ENCODE assay signal across 20 mouse cellular contexts in the genomic region with DNA sequence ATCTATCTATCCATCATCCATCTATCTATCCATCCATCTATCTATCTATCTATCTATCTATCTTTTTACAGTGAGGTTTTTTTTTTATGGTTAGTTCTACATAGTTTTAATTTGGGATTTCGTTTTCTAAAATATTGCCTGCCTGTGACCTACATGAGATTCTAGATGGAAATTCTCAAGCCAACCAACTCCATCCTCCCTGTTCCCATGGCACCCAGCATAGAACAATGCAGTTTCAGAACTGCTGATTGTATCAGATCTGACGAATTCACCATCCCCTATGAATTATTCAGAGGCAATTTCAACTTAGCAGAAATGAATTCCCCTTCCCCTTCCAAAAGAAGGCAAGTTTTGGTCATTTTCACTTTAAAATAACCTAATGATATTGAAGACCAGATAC.
DNase-seq lines count a peak whose midpoint lies in the region; ATAC-seq and TF ChIP-seq lines count a peak whose summit lies in the region.
"Had no signal": no experiment of that assay in that cellular context is flagged by ENCODE, and none has a peak within 500 bp of the region (broad histone marks: within the 10 kb centered on the region; RNA-seq: fewer than 3 reads in every experiment).

No protein-coding gene starts in this region.

- H3K27ac ChIP-seq in hindbrain, postnatal 0 days = no peak overlapping the region
- no peak overlapping the region for H3K27ac ChIP-seq in hindbrain, embryonic 10.5 days
- no peak overlapping the region for H3K27ac ChIP-seq in midbrain, embryonic 14.5 days (replicated peaks; ENCODE audit: low read depth, low read length)
- no peak overlapping the region for H3K27ac ChIP-seq in midbrain, embryonic 15.5 days
- H3K27ac ChIP-seq: embryonic facial prominence, embryonic 13.5 days; embryonic facial prominence, embryonic 15.5 days; forebrain, embryonic 10.5 days; forebrain, embryonic 12.5 days had no signal

- peak; percentile 19 for DNase-seq in hindbrain, postnatal 0 days (ENCODE audit: low spot score)
- no peak for DNase-seq in hindbrain, embryonic 10.5 days (ENCODE audit: low spot score)
- peak; percentile 27 for DNase-seq in midbrain, embryonic 14.5 days
- DNase-seq: adrenal gland, adult 2 months; adrenal gland, postnatal 10 days; adrenal gland, postnatal 25 days; cerebellum, adult 11 months; cerebellum, adult 18-20 months; cerebellum, adult 8-10 months; cerebellum, adult 9-11 months; cerebellum, postnatal 14 days; cerebellum, postnatal 36 days; embryo, embryonic 11 days had no signal

- no peak for ATAC-seq in hindbrain, postnatal 0 days
- ATAC-seq in midbrain, embryonic 14.5 days (ENCODE audit: low FRiP score, low TSS enrichment) = no peak
- no peak for ATAC-seq in midbrain, embryonic 15.5 days (replicated peaks)
- ATAC-seq: forebrain, embryonic 14.5 days had no signal

- H3K27me3 ChIP-seq in hindbrain, postnatal 0 days (ENCODE audit: insufficient read depth, low read length) = no peaks in the 10 kb centered on the region
- no peaks in the 10 kb centered on the region for H3K27me3 ChIP-seq in hindbrain, embryonic 10.5 days (ENCODE audit: insufficient read depth, poor library complexity, severe bottlenecking)
- no peaks in the 10 kb centered on the region for H3K27me3 ChIP-seq in midbrain, embryonic 14.5 days (ENCODE audit: control insufficient read depth, insufficient read depth, low read length)
- H3K27me3 ChIP-seq in midbrain, embryonic 15.5 days (replicated peaks) = no peaks in the 10 kb centered on the region
- H3K27me3 ChIP-seq: embryonic facial prominence, embryonic 13.5 days; embryonic facial prominence, embryonic 15.5 days; forebrain, embryonic 12.5 days had no signal

- 35% methylated on average over 2 of the region's 2 CpGs for WGBS in hindbrain, postnatal 0 days
- 60% methylated on average over 2 of the region's 2 CpGs for WGBS in hindbrain, embryonic 10.5 days
- 33% methylated on average over 2 of the region's 2 CpGs for WGBS in midbrain, embryonic 14.5 days
- 46% methylated on average over 2 of the region's 2 CpGs for WGBS in midbrain, embryonic 15.5 days

- H3K4me1 ChIP-seq in hindbrain, postnatal 0 days (ENCODE audit: insufficient read depth, low read length) = no peaks in the 10 kb centered on the region
- no peaks in the 10 kb centered on the region for H3K4me1 ChIP-seq in hindbrain, embryonic 10.5 days (replicated peaks)
- no peaks in the 10 kb centered on the region for H3K4me1 ChIP-seq in midbrain, embryonic 14.5 days (ENCODE audit: control insufficient read depth, insufficient read depth, low read length)
- H3K4me1 ChIP-seq in midbrain, embryonic 15.5 days = no peaks in the 10 kb centered on the region
- H3K4me1 ChIP-seq: embryonic facial prominence, embryonic 13.5 days; embryonic facial prominence, embryonic 15.5 days; forebrain, embryonic 10.5 days; forebrain, embryonic 12.5 days had no signal

- no peak overlapping the region for H3K4me3 ChIP-seq in hindbrain, postnatal 0 days (ENCODE audit: low read length)
- H3K4me3 ChIP-seq in hindbrain, embryonic 10.5 days = no peak overlapping the region
- no peak overlapping the region for H3K4me3 ChIP-seq in midbrain, embryonic 14.5 days (replicated peaks; ENCODE audit: low read depth, low read length)
- H3K4me3 ChIP-seq in midbrain, embryonic 15.5 days = no peak overlapping the region
- H3K4me3 ChIP-seq: embryonic facial prominence, embryonic 13.5 days; embryonic facial prominence, embryonic 15.5 days; erythroblast, embryonic 14.5 days; forebrain, embryonic 10.5 days; forebrain, embryonic 12.5 days had no signal

- TF ChIP-seq CTCF in hindbrain, postnatal 0 days (IDR thresholded peaks at IDR 0.05; ENCODE audit: low read depth) = no peak

- no peak overlapping the region for H3K4me2 ChIP-seq in hindbrain, postnatal 0 days (ENCODE audit: low read depth, low read length)
- H3K4me2 ChIP-seq in midbrain, embryonic 14.5 days (ENCODE audit: low read length) = no peak overlapping the region
- no peak overlapping the region for H3K4me2 ChIP-seq in midbrain, embryonic 15.5 days
- H3K4me2 ChIP-seq: embryonic facial prominence, embryonic 13.5 days; embryonic facial prominence, embryonic 15.5 days; forebrain, embryonic 12.5 days had no signal

- H3K36me3 ChIP-seq in hindbrain, postnatal 0 days (ENCODE audit: insufficient read depth, low read length) = no peaks in the 10 kb centered on the region
- no peaks in the 10 kb centered on the region for H3K36me3 ChIP-seq in hindbrain, embryonic 10.5 days
- no peaks in the 10 kb centered on the region for H3K36me3 ChIP-seq in midbrain, embryonic 14.5 days (ENCODE audit: control insufficient read depth, insufficient read depth, low read length)
- no peaks in the 10 kb centered on the region for H3K36me3 ChIP-seq in midbrain, embryonic 15.5 days (replicated peaks)
- H3K36me3 ChIP-seq: embryonic facial prominence, embryonic 13.5 days; embryonic facial prominence, embryonic 15.5 days; forebrain, embryonic 10.5 days; forebrain, embryonic 12.5 days had no signal

- no peaks in the 10 kb centered on the region for H3K9me3 ChIP-seq in hindbrain, postnatal 0 days (ENCODE audit: low read length)
- H3K9me3 ChIP-seq in hindbrain, embryonic 10.5 days = no peaks in the 10 kb centered on the region
- no peaks in the 10 kb centered on the region for H3K9me3 ChIP-seq in midbrain, embryonic 14.5 days (ENCODE audit: control insufficient read depth, low read length)
- no peaks in the 10 kb centered on the region for H3K9me3 ChIP-seq in midbrain, embryonic 15.5 days
- H3K9me3 ChIP-seq: embryonic facial prominence, embryonic 13.5 days; embryonic facial prominence, embryonic 15.5 days; forebrain, embryonic 10.5 days; forebrain, embryonic 12.5 days had no signal

- no peak overlapping the region for H3K9ac ChIP-seq in hindbrain, postnatal 0 days (replicated peaks; ENCODE audit: low read length)
- no peak overlapping the region for H3K9ac ChIP-seq in midbrain, embryonic 14.5 days (replicated peaks; ENCODE audit: low read length)
- H3K9ac ChIP-seq in midbrain, embryonic 15.5 days = no peak overlapping the region
- H3K9ac ChIP-seq: embryonic facial prominence, embryonic 13.5 days; embryonic facial prominence, embryonic 15.5 days; forebrain, embryonic 12.5 days had no signal
